7 mouse cellular contexts compared by ENCODE assay signal in the genomic region with DNA sequence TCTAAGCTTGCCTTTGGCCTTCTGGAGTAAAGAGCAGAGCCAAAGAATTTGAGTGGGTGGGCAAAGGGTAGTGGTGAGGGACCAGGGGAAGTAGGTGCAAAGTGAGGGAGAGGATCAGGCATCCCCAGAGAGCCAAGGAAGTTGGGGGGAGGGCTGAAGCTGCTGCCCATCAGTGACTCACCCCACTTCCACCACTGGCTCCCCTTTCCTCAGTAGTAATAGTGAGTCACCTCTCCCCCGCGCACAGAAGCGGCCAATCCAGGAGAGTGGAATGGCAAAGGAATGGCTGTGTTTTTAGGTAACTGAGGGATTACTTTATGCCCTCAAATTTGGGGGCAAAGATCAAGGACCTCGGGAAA. TPM values are rescaled to one million over a fixed set of nuclear protein-coding genes. Genes with fewer than 3 reads are reported as not detected.
DNase-seq lines count a peak whose midpoint lies in the region; ATAC-seq lines count a peak whose summit lies in the region.

No protein-coding gene starts in this region.

- H3K4me3 ChIP-seq in erythroblast, embryonic 14.5 days (replicated peaks) = peak overlapping the region; percentile 83
- peak overlapping the region; percentile 80 for H3K4me3 ChIP-seq in intestine, embryonic 15.5 days (replicated peaks)
- H3K4me3 ChIP-seq in midbrain, embryonic 15.5 days = peak overlapping the region; percentile 82

- peaks cover 34% of the 10 kb centered on the region for H3K36me3 ChIP-seq in erythroblast, embryonic 14.5 days (ENCODE audit: control insufficient read depth)
- H3K36me3 ChIP-seq in intestine, embryonic 15.5 days = no peaks in the 10 kb centered on the region
- H3K36me3 ChIP-seq in midbrain, embryonic 15.5 days (replicated peaks) = no peaks in the 10 kb centered on the region

- 28% methylated on average over 4 of the region's 4 CpGs for WGBS in intestine, embryonic 15.5 days
- WGBS in midbrain, embryonic 15.5 days = 10% methylated on average over 4 of the region's 4 CpGs

- no peaks in the 10 kb centered on the region for H3K9me3 ChIP-seq in erythroblast, embryonic 14.5 days (ENCODE audit: control insufficient read depth, low read length)
- no peaks in the 10 kb centered on the region for H3K9me3 ChIP-seq in intestine, embryonic 15.5 days
- H3K9me3 ChIP-seq in midbrain, embryonic 15.5 days = no peaks in the 10 kb centered on the region

- no peaks in the 10 kb centered on the region for H3K27me3 ChIP-seq in erythroblast, embryonic 14.5 days (ENCODE audit: control insufficient read depth)
- 0 out of 2 replicates have a peak, but pooled peaks cover 2% of the 10 kb centered on the region for H3K27me3 ChIP-seq in intestine, embryonic 15.5 days (replicated peaks)
- H3K27me3 ChIP-seq in midbrain, embryonic 15.5 days (replicated peaks) = 0 out of 2 replicates have a peak, but pooled peaks cover 8% of the 10 kb centered on the region

- peak; percentile 32 for ATAC-seq in intestine, embryonic 15.5 days
- ATAC-seq in midbrain, embryonic 15.5 days (replicated peaks) = peak; percentile 24; the same call in 1 of the 2 replicates

- peak overlapping the region; percentile 66 for H3K27ac ChIP-seq in intestine, embryonic 15.5 days
- peak overlapping the region; percentile 74; the same call in 1 of the 2 replicates for H3K27ac ChIP-seq in midbrain, embryonic 15.5 days

- DNase-seq in 3T3-L1 (ENCODE audit: low read depth, low spot score) (peak; percentile 98), 416B (ENCODE audit: low read depth) (peak; percentile 87)
- no peak for DNase-seq in frontal cortex, postnatal 14 days (ENCODE audit: low spot score in 2 of 2)
- no peak for DNase-seq in left cerebral cortex, adult 11 months (ENCODE audit: low spot score)

- peak overlapping the region; percentile 100 for H3K4me2 ChIP-seq in intestine, embryonic 15.5 days (replicated peaks)
- peak overlapping the region; percentile 92 for H3K4me2 ChIP-seq in midbrain, embryonic 15.5 days

- no peak overlapping the region for H3K9ac ChIP-seq in intestine, embryonic 15.5 days
- H3K9ac ChIP-seq in midbrain, embryonic 15.5 days = peak overlapping the region; percentile 81

- peaks cover 75% of the 10 kb centered on the region for H3K4me1 ChIP-seq in erythroblast, embryonic 14.5 days (ENCODE audit: control insufficient read depth)
- H3K4me1 ChIP-seq in intestine, embryonic 15.5 days (replicated peaks) = peaks cover 32% of the 10 kb centered on the region
- peaks cover 33% of the 10 kb centered on the region for H3K4me1 ChIP-seq in midbrain, embryonic 15.5 days

RNA-seq across cellular contexts. Expression of gene Lmna, which starts 6.3 kb away (rescaled TPM):
- 137 and 158 TPM in 2 replicates for polyA plus RNA-seq in erythroblast, embryonic 14.5 days (2012)
- 120 TPM in 2 replicates for polyA plus RNA-seq in intestine, embryonic 15.5 days (2015; fragmentation: Nextera tagmentation; extraction: Ambion mirVana)
- 51.1 and 51.6 TPM in 2 replicates for polyA plus RNA-seq in midbrain, embryonic 15.5 days (2015; fragmentation: Nextera tagmentation; extraction: Ambion mirVana)

RNA-seq across cellular contexts. Expression of gene Mex3a, which starts 28.7 kb away (rescaled TPM):
- 0.01 and 0.02 TPM in 2 replicates for polyA plus RNA-seq in erythroblast, embryonic 14.5 days (2012)
- 9.6 and 11.2 TPM in 2 replicates for polyA plus RNA-seq in intestine, embryonic 15.5 days (2015; fragmentation: Nextera tagmentation; extraction: Ambion mirVana)
- polyA plus RNA-seq in midbrain, embryonic 15.5 days (2015; fragmentation: Nextera tagmentation; extraction: Ambion mirVana) = 37.0 and 37.7 TPM in 2 replicates

RNA-seq across cellular contexts. Expression of gene Sema4a, which starts 42.5 kb away (rescaled TPM):
- 0.11 and 0.12 TPM in 2 replicates for polyA plus RNA-seq in erythroblast, embryonic 14.5 days (2012)
- polyA plus RNA-seq in intestine, embryonic 15.5 days (2015; fragmentation: Nextera tagmentation; extraction: Ambion mirVana) = 30.9 and 39.2 TPM in 2 replicates
- polyA plus RNA-seq in midbrain, embryonic 15.5 days (2015; fragmentation: Nextera tagmentation; extraction: Ambion mirVana) = 39.1 and 39.3 TPM in 2 replicates

RNA-seq across cellular contexts. Expression of gene Rab25, which starts 44.6 kb away (rescaled TPM):
- polyA plus RNA-seq in erythroblast, embryonic 14.5 days (2012) = not detected in 2 replicates
- polyA plus RNA-seq in intestine, embryonic 15.5 days (2015; fragmentation: Nextera tagmentation; extraction: Ambion mirVana) = 75.2 and 89.8 TPM in 2 replicates
- polyA plus RNA-seq in midbrain, embryonic 15.5 days (2015; fragmentation: Nextera tagmentation; extraction: Ambion mirVana) = 0.41 and 1.3 TPM in 2 replicates

RNA-seq across cellular contexts. Expression of gene Lamtor2, which starts 49.4 kb away (rescaled TPM):
- polyA plus RNA-seq in erythroblast, embryonic 14.5 days (2012) = 7.4 and 12.2 TPM in 2 replicates
- 188 and 231 TPM in 2 replicates for polyA plus RNA-seq in intestine, embryonic 15.5 days (2015; fragmentation: Nextera tagmentation; extraction: Ambion mirVana)
- 206 and 232 TPM in 2 replicates for polyA plus RNA-seq in midbrain, embryonic 15.5 days (2015; fragmentation: Nextera tagmentation; extraction: Ambion mirVana)

Comparison
In these comparisons a context has a peak if more than half of its experiments do, and no peak if none do; other contexts are left out.
1. DNase-seq: peak in 3T3-L1 (single experiment) and 416B (single experiment); none in frontal cortex, postnatal 14 days (0 of 2) and left cerebral cortex, adult 11 months (single experiment).
2. RNA of gene Mex3a, which starts 28.7 kb away (polyA plus RNA-seq): 37.0 to 37.7 TPM in midbrain, embryonic 15.5 days and 9.6 to 11.2 TPM in intestine, embryonic 15.5 days; 0.01 to 0.02 TPM in erythroblast, embryonic 14.5 days; every median in the first group is over 10 times any median in the second.
3. RNA of gene Sema4a, which starts 42.5 kb away (polyA plus RNA-seq): 39.1 to 39.3 TPM in midbrain, embryonic 15.5 days and 30.9 to 39.2 TPM in intestine, embryonic 15.5 days; 0.11 to 0.12 TPM in erythroblast, embryonic 14.5 days; every median in the first group is over 10 times any median in the second.
4. Peak in every context shown above with its lines, with median percentiles within 50 percentile points of each other: H3K4me3 ChIP-seq.